Mouse (Mus musculus): ENCODE data around the gene Sla2. TPM values are rescaled to one million over a fixed set of nuclear protein-coding genes. Genes with fewer than 3 reads are reported as not detected.

Gene Sla2
- 10 to 100 TPM; 61.6 to 74.0 TPM for polyA plus RNA-seq (2017; shearing (Covaris generic))

DNA sequence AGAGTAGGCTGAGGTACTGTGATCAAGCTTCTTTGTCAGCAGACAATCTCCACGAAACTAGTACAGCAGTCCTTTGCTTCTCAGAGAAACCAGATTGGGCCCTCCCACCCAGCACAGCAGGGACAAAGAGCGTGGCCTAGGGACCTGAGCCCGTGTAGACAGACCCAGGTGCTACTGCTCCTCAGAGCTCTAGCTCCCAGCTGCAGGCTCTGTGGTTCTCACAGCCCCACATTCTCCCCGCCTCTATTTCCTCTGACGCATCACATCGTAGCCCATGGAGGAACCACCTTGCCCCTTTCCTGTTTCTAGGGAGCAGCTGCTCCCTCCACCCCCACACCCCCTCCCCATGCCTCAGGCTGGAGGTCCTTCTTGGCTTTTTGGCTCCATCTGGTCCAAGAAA, at the start of gene Sla2:
Sla2 (minus strand) TSS at position 176 of the 400 bp plus-strand sequence.

DNA sequence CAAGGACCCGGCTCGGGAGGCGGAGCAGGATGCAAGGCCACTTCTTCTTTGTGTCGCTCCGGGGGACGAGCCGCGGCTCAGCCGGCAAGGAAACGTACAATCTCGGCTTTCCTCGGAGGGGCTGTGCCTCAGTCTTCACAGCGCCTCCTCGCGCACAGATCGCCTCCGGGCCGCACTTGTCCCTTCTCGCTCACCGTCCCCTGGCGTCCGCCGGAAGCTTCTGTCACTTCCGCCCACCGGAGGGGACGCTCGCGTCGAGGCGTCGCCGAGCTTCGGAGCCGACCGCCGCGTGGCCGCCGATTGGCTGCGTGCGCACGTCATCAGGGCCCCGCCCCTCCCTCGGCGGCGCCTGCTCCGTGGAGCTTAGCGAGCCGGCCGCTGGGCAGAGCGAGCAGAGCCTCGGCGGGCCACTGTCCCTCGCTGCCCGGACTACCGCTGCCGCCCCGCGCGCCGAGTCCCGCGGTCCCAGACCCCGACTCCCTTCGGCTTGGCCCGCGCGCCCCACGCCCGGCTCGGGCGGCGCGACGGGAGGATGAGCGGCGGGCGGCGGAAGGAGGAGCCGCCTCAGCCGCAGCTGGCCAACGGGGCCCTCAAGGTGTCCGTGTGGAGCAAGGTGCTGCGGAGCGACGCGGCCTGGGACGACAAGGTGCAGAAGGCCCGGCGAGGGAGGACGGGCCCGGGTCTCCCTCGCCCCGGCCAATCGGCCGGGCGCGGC, 24.1 kb downstream of the Sla2 start, which contains the start of gene Rab5if:
Rab5if (plus strand) TSS at position 357 of the 715 bp plus-strand sequence.

DNA sequence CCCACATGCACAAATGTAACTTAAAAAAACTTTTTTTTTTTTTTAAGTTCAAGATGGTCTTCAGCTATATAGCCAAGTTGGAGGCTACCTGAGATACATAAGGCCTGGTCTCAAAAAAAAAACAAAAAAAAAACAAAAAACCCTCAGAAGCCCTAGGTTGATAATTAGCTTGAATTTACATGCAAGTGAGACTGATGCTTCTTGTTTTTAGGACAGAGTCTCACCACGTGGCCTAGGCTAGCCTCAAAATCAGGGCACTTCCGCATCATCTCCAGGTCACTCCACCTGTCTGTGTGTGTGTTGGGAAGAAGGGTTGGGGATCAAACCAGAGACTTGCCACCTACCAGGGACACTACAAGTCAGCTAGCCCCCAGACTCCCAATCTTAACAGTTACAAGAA, 29.2 kb downstream of the Sla2 start, which contains the start of gene 4930518I15Rik:
4930518I15Rik (minus strand) TSS at position 112 of the 400 bp plus-strand sequence.

DNA sequence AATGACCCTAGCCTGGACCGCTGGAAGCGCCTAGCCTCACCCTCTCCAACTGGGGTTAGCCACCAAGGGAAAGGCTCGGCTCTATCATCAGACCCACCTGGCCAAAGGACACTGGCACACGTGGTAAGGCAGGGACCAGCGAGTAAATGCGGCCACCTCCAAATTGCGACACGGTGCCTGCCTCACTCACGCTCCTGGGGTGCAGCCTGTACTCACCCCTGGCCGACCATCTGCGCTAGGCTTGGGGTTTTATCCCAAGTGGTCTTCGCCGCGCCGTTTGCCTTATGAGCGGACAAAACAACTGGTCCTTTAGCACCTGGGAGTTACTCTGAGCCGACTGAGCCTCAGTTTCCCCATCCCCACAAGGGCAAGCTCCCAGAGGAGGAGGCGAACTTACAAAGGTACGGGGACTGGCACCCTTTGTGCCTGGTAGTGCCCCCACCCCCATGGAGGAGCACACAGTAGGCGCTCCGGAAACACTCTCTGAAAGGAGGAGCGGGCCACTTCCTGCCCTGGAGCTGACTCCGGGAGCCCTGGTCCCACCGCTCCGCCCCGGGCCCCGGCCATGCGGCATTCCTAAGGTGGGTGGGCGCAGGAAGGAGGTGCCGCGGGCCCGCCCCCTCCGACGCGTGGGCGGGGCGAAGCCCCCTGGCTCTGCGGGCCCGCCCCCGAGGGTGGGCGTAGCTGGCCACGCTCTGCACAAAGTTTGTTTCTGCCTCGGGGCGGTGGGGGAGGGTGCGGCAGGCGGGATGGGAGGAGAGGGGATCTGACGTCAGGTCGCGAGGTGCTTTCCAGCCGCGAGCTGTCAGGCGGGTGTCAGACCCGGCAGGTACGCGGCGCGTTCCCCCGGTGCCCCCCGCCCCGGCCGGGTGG, 47.4 kb downstream of the Sla2 start, which contains the start of gene Tgif2:
Tgif2 (plus strand) TSS at position 689 of the 873 bp plus-strand sequence.

Other genes with a start within 250 kb of the Sla2 start
- 1 to 10 TPM in 1 of 2 experiments, under 1 TPM in 1; 0.71 to 7.1 TPM for gene Myl9, start 111.8 kb downstream of the Sla2 start, polyA plus RNA-seq (2017; shearing (Covaris generic))
- gene Tgif2, start 47.2 kb downstream of the Sla2 start, polyA plus RNA-seq (2017; shearing (Covaris generic)): 10 to 100 TPM; 15.4 to 19.6 TPM
- 1 to 10 TPM; 5.2 to 7.0 TPM for gene 4930518I15Rik, start 29.2 kb downstream of the Sla2 start, polyA plus RNA-seq (2017; shearing (Covaris generic))
- 100 to 1,000 TPM; 115 to 123 TPM for gene Rab5if, start 24.1 kb downstream of the Sla2 start, polyA plus RNA-seq (2017; shearing (Covaris generic))
- 100 to 1,000 TPM in 1 of 2 experiments, 10 to 100 TPM in 1; 99.5 to 179 TPM for gene Ndrg3, start 104.9 kb upstream of the Sla2 start, polyA plus RNA-seq (2017; shearing (Covaris generic))
- 10 to 100 TPM; 13.6 to 19.5 TPM for gene Dsn1, start 120.0 kb upstream of the Sla2 start, polyA plus RNA-seq (2017; shearing (Covaris generic))
- gene Soga1, start 192.1 kb upstream of the Sla2 start, polyA plus RNA-seq (2017; shearing (Covaris generic)): under 1 TPM in 1 of 2 experiments, not detected in 1; 0.29 TPM
- not detected for gene Tldc2, start 199.9 kb upstream of the Sla2 start, polyA plus RNA-seq (2017; shearing (Covaris generic))
- 100 to 1,000 TPM; 387 to 574 TPM for gene Samhd1, start 248.1 kb upstream of the Sla2 start, polyA plus RNA-seq (2017; shearing (Covaris generic))